Mouse (Mus musculus) lung, embryonic 16.5 days (tissue): ENCODE measurements around the gene Stum. TPM values are rescaled to one million over a fixed set of nuclear protein-coding genes. Genes with fewer than 3 reads are reported as not detected.

Experiments
- ATAC-seq: fragments of 200-750 bp; cut with Nextera tagmentation; 2 replicates; pipeline ENCODE4 v1.8.0; 2017; ENCODE audit warnings: low read depth, mild to moderate bottlenecking, moderate library complexity
- H3K27ac ChIP-seq: fragments of 300-500 bp; sonication (generic); 2 replicates; pipeline ENCODE4 v1.5.1; 2014; ENCODE audit warnings: mild to moderate bottlenecking, control low read depth, low read length
- H3K27me3 ChIP-seq: fragments of 300-500 bp; sonication (generic); 2 replicates; pipeline ENCODE4 v1.6.1; 2014; ENCODE audit warnings: low read depth, low read length, mixed read lengths; ENCODE audit not compliant: control insufficient read depth, insufficient read depth
- H3K36me3 ChIP-seq: fragments of 300-500 bp; sonication (generic); 2 replicates; pipeline ENCODE4 v1.6.1; 2014; ENCODE audit warnings: low read length; ENCODE audit not compliant: control insufficient read depth, insufficient read depth
- H3K4me1 ChIP-seq: fragments of 300-500 bp; sonication (generic); replicated peaks from 2 replicates; pipeline ENCODE4 v1.6.1; 2014; ENCODE audit warnings: low read length, mixed read lengths; ENCODE audit not compliant: control insufficient read depth, insufficient read depth
- H3K4me2 ChIP-seq: fragments of 300-500 bp; sonication (generic); 2 replicates; pipeline ENCODE4 v1.6.1; 2014; ENCODE audit warnings: low read depth, low read length, control low read depth
- H3K4me3 ChIP-seq: fragments of 300-500 bp; sonication (generic); 2 replicates; pipeline ENCODE4 v1.5.1; 2014; ENCODE audit warnings: mild to moderate bottlenecking, low read length, control low read depth
- H3K9ac ChIP-seq: fragments of 300-500 bp; sonication (generic); 2 replicates; pipeline ENCODE4 v1.6.1; 2014; ENCODE audit warnings: low read length, control low read depth
- H3K9me3 ChIP-seq: fragments of 300-500 bp; sonication (generic); 2 replicates; pipeline ENCODE4 v1.6.1; 2016; ENCODE audit warnings: low read length; ENCODE audit not compliant: control insufficient read depth
- WGBS: fragments of 180-500 bp; shearing (Covaris S2); extraction: QIAGEN DNeasy Blood & Tissue Kit; methylation state at CpG from one replicate; pipeline ENCODE4 v1.1.7; 2014; 5-methylcytosine and 5-hydroxymethylcytosine counted together
- polyA plus RNA-seq: library from polyadenylated mRNA; unstranded; fragments of >200 nt; fragmentation: Nextera tagmentation; extraction: Ambion mirVana; gene quantifications from 2 replicates; pipeline ENCODE4 v1.2.1, GENCODE M21; 2015

Gene Stum
- polyA plus RNA-seq, 1 experiment from 2014 or later: 0.08 TPM

DNA sequence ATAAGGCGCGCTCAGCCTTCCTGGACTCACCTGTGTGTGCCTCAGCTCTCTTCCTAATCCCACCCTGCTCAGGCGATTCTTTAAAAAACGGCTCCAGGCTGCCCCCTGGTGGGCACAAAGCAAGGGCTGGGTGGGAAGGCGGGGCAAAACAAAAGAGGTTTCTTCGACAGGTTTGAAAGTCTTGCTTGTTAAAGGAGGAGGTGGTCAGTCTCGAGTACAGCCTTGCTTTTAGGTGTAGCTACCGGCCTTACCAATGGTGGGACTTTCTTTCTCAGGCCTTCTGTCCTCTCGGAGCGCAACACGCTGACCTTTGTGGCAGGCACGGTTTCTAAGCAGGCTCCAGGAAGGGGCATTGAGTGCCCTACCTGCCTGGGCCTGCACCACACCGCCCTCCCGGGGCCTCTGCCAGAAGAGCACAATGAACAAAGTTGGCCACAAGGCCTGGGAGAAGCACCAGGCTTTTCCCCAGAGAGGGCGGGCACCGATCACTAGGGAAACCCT, 76.1 kb downstream of the Stum start:
- Histone ChIP-seq H3K4me2 (0 out of 2 replicates have a peak overlapping the region, but pooled peaks have one; percentile 11), H3K4me1 (peaks cover 53% of the 10 kb centered on the region), H3K36me3 (no peaks in the 10 kb centered on the region), H3K27me3 (no peaks in the 10 kb centered on the region), H3K4me3 (no peak overlapping the region), H3K9me3 (no peaks in the 10 kb centered on the region), H3K9ac (0 out of 2 replicates have a peak overlapping the region, but pooled peaks have one; percentile 11), H3K27ac (peak overlapping the region; percentile 63)
- ATAC-seq: peak; percentile 52
- WGBS: 15% methylated on average over 16 of the region's 16 CpGs

DNA sequence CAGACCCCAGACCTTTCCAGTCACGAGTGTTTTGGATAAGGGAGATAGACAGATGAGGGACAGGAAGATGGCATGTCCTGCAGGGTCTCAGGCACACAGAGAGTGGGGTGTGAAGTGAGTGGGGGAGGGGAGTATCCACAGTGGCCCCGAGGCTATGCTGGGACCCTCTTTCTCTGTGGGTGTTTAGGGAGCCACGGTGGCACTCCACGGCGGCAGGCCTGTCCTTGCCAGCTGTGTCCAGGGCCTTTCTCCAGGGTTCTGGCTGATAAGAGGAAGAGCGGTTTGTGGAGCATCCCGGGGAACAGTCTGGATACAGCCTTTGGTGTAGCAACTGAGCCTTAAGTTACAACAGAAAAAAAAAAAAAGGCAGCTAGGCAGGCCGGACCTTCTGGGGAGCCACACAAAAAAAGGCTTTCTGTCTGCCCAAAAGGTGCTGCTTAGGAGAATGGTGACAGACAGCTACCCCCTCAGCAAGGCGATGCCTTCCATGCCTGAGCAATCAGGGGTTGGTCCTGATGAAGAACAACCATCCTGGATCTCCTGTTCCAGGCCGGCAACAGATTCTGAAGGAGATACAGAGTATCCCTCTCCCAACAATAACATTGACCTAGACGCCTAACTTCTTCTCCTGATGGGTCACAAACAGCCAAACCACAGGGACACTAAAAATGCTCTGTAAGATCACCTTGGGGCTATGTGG, 76.8 kb downstream of the Stum start:
- H3K4me2 ChIP-seq: no peak overlapping the region
- H3K9me3 ChIP-seq: no peaks in the 10 kb centered on the region
- H3K9ac ChIP-seq: peak overlapping the region; percentile 14; the same call in 1 of the 2 replicates

DNA sequence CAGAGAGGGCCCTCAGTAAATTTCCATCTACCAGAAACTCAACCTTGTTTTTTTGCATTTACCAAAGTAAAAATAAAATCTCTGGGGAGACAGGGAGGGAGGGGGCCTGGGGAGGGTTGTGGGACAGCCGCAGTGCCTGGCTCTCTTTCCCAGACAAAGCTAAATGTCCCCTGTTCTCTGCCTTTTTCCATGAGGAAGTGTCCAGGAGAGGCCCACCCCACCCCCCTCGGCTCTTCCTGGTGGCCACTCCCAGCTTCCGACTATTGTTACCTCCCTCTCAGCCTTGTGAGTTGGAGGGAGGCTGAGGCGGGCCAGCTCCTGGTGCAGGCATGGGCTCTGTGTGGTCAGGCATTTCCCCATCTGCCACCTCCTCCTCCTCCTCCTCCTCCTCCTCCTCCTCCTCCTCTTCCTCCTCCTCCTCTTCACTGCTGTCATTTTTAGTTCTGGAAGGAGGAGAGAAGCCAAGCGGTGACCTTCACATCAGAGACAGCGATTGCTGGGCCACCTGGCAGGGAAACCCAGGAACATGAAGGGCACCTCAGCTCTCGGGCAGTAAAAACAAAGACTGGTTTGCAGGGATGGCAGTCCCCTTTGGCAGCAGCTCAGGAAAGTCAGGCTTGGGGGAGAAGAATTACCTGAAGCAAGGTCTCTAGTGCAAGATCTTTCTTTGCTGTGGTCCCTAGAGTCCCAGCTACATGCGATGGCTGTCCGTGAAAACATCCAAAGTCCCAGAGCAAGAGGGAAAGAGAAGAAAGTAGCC, 77.5 kb downstream of the Stum start:
- H3K4me3 ChIP-seq: no peak overlapping the region
- 63% methylated on average over 9 of the region's 9 CpGs for WGBS
- peak; percentile 23; the same call in 1 of the 2 replicates for ATAC-seq
- peaks cover 67% of the 10 kb centered on the region for H3K4me1 ChIP-seq
- H3K36me3 ChIP-seq: no peaks in the 10 kb centered on the region
- peak overlapping the region; percentile 99 for H3K27ac ChIP-seq
- no peaks in the 10 kb centered on the region for H3K9me3 ChIP-seq
- peak overlapping the region; percentile 14; the same call in 1 of the 2 replicates for H3K9ac ChIP-seq
- H3K4me2 ChIP-seq: no peak overlapping the region
- no peaks in the 10 kb centered on the region for H3K27me3 ChIP-seq

More for the DNA sequence above, 76.8 kb downstream of the Stum start:
- H3K4me3 ChIP-seq: no peak overlapping the region
- H3K36me3 ChIP-seq: no peaks in the 10 kb centered on the region
- no peaks in the 10 kb centered on the region for H3K27me3 ChIP-seq
- 73% methylated on average over 11 of the region's 11 CpGs for WGBS
- peaks cover 61% of the 10 kb centered on the region for H3K4me1 ChIP-seq
- no peak for ATAC-seq
- H3K27ac ChIP-seq: peak overlapping the region; percentile 75; the same call in 1 of the 2 replicates

DNA sequence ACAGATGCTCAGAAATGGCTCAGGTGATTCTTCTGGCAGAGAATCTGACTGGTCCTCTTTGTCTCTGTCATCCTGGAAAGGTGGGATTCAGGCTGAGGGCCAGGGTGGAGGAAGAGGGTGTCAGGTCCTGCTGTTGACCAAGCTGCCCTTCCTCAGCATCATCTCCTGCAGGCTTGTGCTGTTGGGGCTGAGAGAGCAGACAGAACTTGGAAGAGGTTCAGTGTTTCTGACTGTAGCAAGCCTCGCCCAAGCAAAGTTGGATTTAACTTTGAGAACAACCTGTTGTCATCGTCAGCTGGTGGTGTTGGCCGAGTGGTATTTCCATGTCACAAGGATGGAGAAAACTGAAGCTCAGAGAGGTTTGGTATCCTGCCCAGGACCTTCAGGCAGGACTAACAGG, 78.6 kb downstream of the Stum start:
- H3K4me2 ChIP-seq: peak overlapping the region; percentile 48
- H3K4me1 ChIP-seq: peaks cover 69% of the 10 kb centered on the region
- H3K9ac ChIP-seq: peak overlapping the region; percentile 58
- H3K27ac ChIP-seq: peak overlapping the region; percentile 99
- WGBS: 73% methylated on average over 3 of the region's 3 CpGs
- no peaks in the 10 kb centered on the region for H3K36me3 ChIP-seq
- ATAC-seq: no peak
- no peaks in the 10 kb centered on the region for H3K27me3 ChIP-seq
- no peaks in the 10 kb centered on the region for H3K9me3 ChIP-seq
- 0 out of 2 replicates have a peak overlapping the region, but pooled peaks have one; percentile 4 for H3K4me3 ChIP-seq

DNA sequence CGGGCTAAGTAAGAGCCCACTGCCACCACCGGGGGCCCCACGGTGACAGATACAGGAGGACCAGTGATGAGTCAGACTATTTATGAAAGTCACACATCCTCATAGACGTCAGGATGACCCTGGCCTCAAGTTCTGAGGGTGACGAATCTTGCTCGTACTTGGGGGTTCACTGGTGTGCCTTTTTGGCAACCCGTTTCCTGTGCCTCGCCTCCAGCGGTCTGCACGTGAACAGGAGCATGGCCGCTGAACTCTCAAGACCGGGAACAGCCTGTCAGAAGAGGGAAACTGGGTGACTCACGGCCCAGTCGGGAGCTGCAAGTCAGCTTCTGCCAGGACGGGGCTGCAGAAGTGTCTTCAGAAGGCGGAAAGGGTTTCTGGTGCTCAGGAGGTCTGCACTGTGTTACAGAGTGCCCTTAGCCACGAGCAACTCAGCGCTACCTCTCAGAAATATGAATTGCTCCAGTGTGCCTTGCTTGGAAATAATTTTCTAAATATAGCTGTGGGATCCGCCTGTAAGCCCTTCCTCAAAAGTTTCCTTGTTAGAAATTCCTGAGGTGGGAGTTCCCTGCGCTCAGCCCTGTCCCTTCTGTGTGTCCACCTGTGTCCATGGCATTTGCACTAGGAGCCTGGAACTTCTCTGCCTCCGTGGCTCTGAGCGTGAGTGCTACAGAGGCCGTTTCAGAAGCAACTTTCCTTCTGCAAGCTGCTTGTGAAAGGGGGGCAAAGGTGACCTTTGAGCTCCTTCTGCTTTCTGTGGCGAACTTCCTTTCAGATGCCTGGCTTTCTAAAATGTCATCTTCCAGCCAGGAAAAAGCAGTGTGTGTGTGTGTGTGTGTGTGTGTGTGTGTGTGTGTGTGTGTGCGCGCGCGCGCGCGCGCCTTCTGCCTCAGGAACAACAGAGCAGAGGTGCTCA, 79.4 kb downstream of the Stum start:
- H3K9me3 ChIP-seq: no peaks in the 10 kb centered on the region
- no peaks in the 10 kb centered on the region for H3K36me3 ChIP-seq
- ATAC-seq: peak; percentile 85
- peaks cover 64% of the 10 kb centered on the region for H3K4me1 ChIP-seq
- peak overlapping the region; percentile 99 for H3K27ac ChIP-seq
- 0 out of 2 replicates have a peak overlapping the region, but pooled peaks have one; percentile 4 for H3K4me3 ChIP-seq
- H3K27me3 ChIP-seq: no peaks in the 10 kb centered on the region
- H3K9ac ChIP-seq: peak overlapping the region; percentile 58
- WGBS: 17% methylated on average over 32 of the region's 32 CpGs
- peak overlapping the region; percentile 48 for H3K4me2 ChIP-seq

DNA sequence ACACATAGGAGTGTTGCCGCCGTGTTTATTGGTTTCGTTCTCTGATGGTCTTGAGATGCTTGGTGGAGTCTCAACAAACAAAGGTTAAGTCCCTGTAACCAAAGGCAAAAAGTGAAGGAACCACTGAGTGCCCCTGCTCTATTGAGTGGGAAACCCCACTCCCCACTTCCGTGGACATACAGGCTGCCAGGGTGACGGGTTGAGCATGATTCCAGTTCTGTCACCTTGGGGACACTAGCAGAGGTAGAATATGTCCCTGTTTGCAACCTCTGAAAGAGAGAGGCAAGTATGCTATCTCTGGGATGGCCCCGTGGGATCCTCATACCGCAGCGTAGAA, 80.0 kb downstream of the Stum start:
- no peak for ATAC-seq
- Histone ChIP-seq H3K27ac (peak overlapping the region; percentile 99), H3K9me3 (no peaks in the 10 kb centered on the region), H3K4me1 (peaks cover 58% of the 10 kb centered on the region), H3K4me3 (0 out of 2 replicates have a peak overlapping the region, but pooled peaks have one; percentile 4), H3K4me2 (peak overlapping the region; percentile 48), H3K36me3 (no peaks in the 10 kb centered on the region), H3K27me3 (no peaks in the 10 kb centered on the region), H3K9ac (peak overlapping the region; percentile 58)
- 67% methylated on average over 8 of the region's 8 CpGs for WGBS

DNA sequence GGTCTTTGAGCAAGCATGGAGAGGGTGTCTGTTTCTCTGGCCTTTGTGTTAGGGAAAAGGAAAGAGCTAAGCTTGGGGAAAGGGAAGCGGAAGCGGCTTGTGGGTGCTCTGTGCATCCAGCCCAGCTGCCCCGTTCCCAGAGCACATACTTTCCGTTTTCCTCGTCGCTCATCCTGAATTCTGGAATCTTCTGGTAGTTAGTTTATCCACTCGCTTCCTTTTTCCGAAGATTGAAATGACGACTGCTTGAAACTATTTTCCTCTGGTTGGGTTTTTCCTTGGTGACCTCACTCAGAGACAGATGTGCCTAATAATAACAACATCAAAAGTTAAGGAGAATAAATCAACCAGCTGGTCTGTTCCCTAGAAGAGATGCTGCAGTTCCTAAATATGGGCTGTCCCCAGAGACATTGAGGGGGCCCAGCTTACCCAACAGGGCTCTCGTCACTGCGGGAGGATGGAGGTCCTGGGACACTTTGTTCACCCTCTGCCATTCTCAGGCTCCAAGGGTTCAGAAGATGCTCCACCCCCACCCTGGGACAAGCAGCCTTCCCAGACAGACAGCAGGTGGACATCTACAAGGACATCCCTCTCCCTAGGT, 80.7 kb downstream of the Stum start:
- H3K9ac ChIP-seq: no peak overlapping the region
- 61% methylated on average over 11 of the region's 11 CpGs for WGBS
- no peak for ATAC-seq
- peak overlapping the region; percentile 99 for H3K27ac ChIP-seq
- H3K9me3 ChIP-seq: no peaks in the 10 kb centered on the region
- peaks cover 55% of the 10 kb centered on the region for H3K4me1 ChIP-seq
- no peaks in the 10 kb centered on the region for H3K27me3 ChIP-seq
- no peaks in the 10 kb centered on the region for H3K36me3 ChIP-seq
- H3K4me3 ChIP-seq: no peak overlapping the region
- no peak overlapping the region for H3K4me2 ChIP-seq

DNA sequence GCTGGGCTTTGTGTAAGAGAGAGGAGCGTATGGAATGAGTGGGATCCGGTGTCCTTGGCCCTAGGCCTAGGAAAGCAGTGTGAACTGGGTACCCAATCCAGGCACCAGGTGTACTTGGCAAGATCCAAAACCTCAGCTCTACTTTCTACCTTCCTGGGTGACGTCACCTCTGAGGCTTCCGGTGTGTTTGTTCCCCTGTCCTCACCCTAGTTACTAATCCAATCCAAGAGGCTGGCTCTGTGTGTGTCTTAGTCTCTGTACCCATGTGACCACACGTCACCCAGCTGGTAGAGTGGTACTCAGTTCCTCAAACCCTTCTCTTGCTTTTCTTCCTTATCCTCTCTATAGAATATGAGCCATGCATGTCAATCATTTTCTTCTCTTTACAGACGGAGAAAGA, 81.6 kb downstream of the Stum start:
- H3K4me2 ChIP-seq: no peak overlapping the region
- H3K36me3 ChIP-seq: no peaks in the 10 kb centered on the region
- H3K27ac ChIP-seq: peak overlapping the region; percentile 99
- H3K9ac ChIP-seq: no peak overlapping the region
- no peaks in the 10 kb centered on the region for H3K27me3 ChIP-seq
- H3K9me3 ChIP-seq: no peaks in the 10 kb centered on the region
- 72% methylated on average over 6 of the region's 6 CpGs for WGBS
- no peak for ATAC-seq
- H3K4me1 ChIP-seq: peaks cover 54% of the 10 kb centered on the region
- no peak overlapping the region for H3K4me3 ChIP-seq
